Mouse (Mus musculus) lung, postnatal 0 days (tissue): ENCODE data around the gene Gtf3c5. TPM values are rescaled to one million over a fixed set of nuclear protein-coding genes. Genes with fewer than 3 reads are reported as not detected.
A peak's percentile ranks its signal among the peaks of the same experiment; 100 is the strongest.

Experiments
- ATAC-seq: fragments of 200-750 bp; cut with Nextera tagmentation; 2 replicates; pipeline ENCODE4 v1.8.0; 2017; ENCODE audit warnings: moderate library complexity
- DNase-seq: peaks from one replicate; pipeline ENCODE4 v3.0.0-alpha.2; 2016; ENCODE audit warnings: low spot score
- H3K27ac ChIP-seq: fragments of 300-500 bp; sonication (generic); 2 replicates; pipeline ENCODE4 v1.5.1; 2014; ENCODE audit warnings: antibody characterized with exemption, mild to moderate bottlenecking, low read length, mixed read lengths
- H3K27me3 ChIP-seq: fragments of 300-500 bp; sonication (generic); replicated peaks from 2 replicates; pipeline ENCODE4 v1.6.1; 2014; ENCODE audit warnings: low read length, mixed read lengths; ENCODE audit not compliant: insufficient read depth
- H3K36me3 ChIP-seq: fragments of 300-500 bp; sonication (generic); 2 replicates; pipeline ENCODE4 v1.6.1; 2014; ENCODE audit warnings: low read length, mixed read lengths; ENCODE audit not compliant: insufficient read depth
- H3K4me1 ChIP-seq: fragments of 300-500 bp; sonication (generic); 2 replicates; pipeline ENCODE4 v1.6.1; 2014; ENCODE audit warnings: antibody characterized with exemption, low read depth, low read length, mixed read lengths; ENCODE audit not compliant: insufficient read depth
- H3K4me2 ChIP-seq: fragments of 300-500 bp; sonication (generic); replicated peaks from 2 replicates; pipeline ENCODE4 v1.6.1; 2014; ENCODE audit warnings: low read depth, mild to moderate bottlenecking, low read length, moderate library complexity, mixed read lengths
- H3K4me3 ChIP-seq: fragments of 300-500 bp; sonication (generic); 2 replicates; pipeline ENCODE4 v1.5.1; 2014; ENCODE audit warnings: low read depth, low read length
- H3K9ac ChIP-seq: fragments of 300-500 bp; sonication (generic); replicated peaks from 2 replicates; pipeline ENCODE4 v1.6.1; 2014; ENCODE audit warnings: low read depth, mild to moderate bottlenecking
- H3K9me3 ChIP-seq: fragments of 300-500 bp; sonication (generic); 2 replicates; pipeline ENCODE4 v1.6.1; 2016; ENCODE audit warnings: low read length, mixed read lengths
- CTCF ChIP-seq: IDR thresholded peaks from 2 replicates; pipeline ENCODE4 v1.5.1; 2016; ENCODE audit warnings: antibody characterized with exemption, mild to moderate bottlenecking
- EP300 ChIP-seq: IDR thresholded peaks from 2 replicates; pipeline ENCODE4 v1.6.1; 2016; ENCODE audit warnings: antibody characterized with exemption, mild to moderate bottlenecking, control low read depth
- WGBS: fragments of 180-500 bp; shearing (Covaris S2); extraction: QIAGEN DNeasy Blood & Tissue Kit; methylation state at CpG from one replicate; pipeline ENCODE4 v1.1.7; 2014; 5-methylcytosine and 5-hydroxymethylcytosine counted together
- polyA plus RNA-seq: library from polyadenylated mRNA; unstranded; fragments of >200 nt; fragmentation: Nextera tagmentation; extraction: Ambion mirVana; gene quantifications from 2 replicates; pipeline ENCODE4 v1.2.1, GENCODE M21; 2015

Gene Gtf3c5
- polyA plus RNA-seq, 1 experiment from 2014 or later: 15.8 TPM

- H3K4me2 ChIP-seq: no peak overlapping the region
- no peaks in the 10 kb centered on the region for H3K9me3 ChIP-seq
- H3K4me1 ChIP-seq: no peaks in the 10 kb centered on the region
- ATAC-seq (no peak), DNase-seq (no peak)
- 92% methylated on average over 3 of the region's 3 CpGs for WGBS
- H3K4me3 ChIP-seq: no peak overlapping the region
- 0 out of 2 replicates have a peak, but pooled peaks cover 5% of the 10 kb centered on the region for H3K27me3 ChIP-seq
- TF ChIP-seq CTCF: no peak; the same call in 1 of the 2 replicates
- no peak for TF ChIP-seq EP300
- H3K9ac ChIP-seq: no peak overlapping the region
- H3K36me3 ChIP-seq: no peaks in the 10 kb centered on the region
- H3K27ac ChIP-seq: no peak overlapping the region
Observed at GRCm38 (mm10) chr2:28624870-28625269, 41.3 kb upstream of the Gtf3c5 start.

GRCm38 (mm10) chr2:28622521-28623124 lies 39.1 kb upstream of the Gtf3c5 start:
- ATAC-seq: peak; percentile 56
- H3K4me2 ChIP-seq: no peak overlapping the region
- TF ChIP-seq CTCF (peak; percentile 78), EP300 (no peak)

GRCm38 (mm10) chr2:28621664-28622171 lies 38.2 kb upstream of the Gtf3c5 start, which contains the start of gene Gfi1b:
Gene Gfi1b (minus strand): TSS chr2:28621982.
- Histone ChIP-seq H3K36me3 (no peaks in the 10 kb centered on the region), H3K27ac (no peak within 1 kb of the TSS), H3K9ac (no peak within 1 kb of the TSS), H3K4me1 (no peaks in the 10 kb centered on the region), H3K9me3 (no peaks in the 10 kb centered on the region), H3K4me3 (no peak within 1 kb of the TSS), H3K4me2 (no peak within 1 kb of the TSS), H3K27me3 (0 out of 2 replicates have a peak, but pooled peaks cover 5% of the 10 kb centered on the region)
- TF ChIP-seq EP300 (no peak), CTCF (no peak)
- ATAC-seq (no peak), DNase-seq (no peak)
- WGBS: 8% methylated on average over 16 of the region's 16 CpGs

More at GRCm38 (mm10) chr2:28622521-28623124, 39.1 kb upstream of the Gtf3c5 start:
- no peaks in the 10 kb centered on the region for H3K36me3 ChIP-seq
- H3K9ac ChIP-seq: no peak overlapping the region
- H3K27ac ChIP-seq: no peak overlapping the region
- no peaks in the 10 kb centered on the region for H3K9me3 ChIP-seq
- H3K4me3 ChIP-seq: no peak overlapping the region
- H3K4me1 ChIP-seq: no peaks in the 10 kb centered on the region
- 16% methylated on average over 10 of the region's 10 CpGs for WGBS
- H3K27me3 ChIP-seq: 0 out of 2 replicates have a peak, but pooled peaks cover 5% of the 10 kb centered on the region
- DNase-seq: peak; percentile 51

- ATAC-seq (no peak), DNase-seq (no peak)
- TF ChIP-seq EP300 (no peak), CTCF (no peak)
- no peaks in the 10 kb centered on the region for H3K9me3 ChIP-seq
- H3K27me3 ChIP-seq: 0 out of 2 replicates have a peak, but pooled peaks cover 5% of the 10 kb centered on the region
- 27% methylated on average over 2 of the region's 2 CpGs for WGBS
- no peak overlapping the region for H3K4me2 ChIP-seq
- no peak overlapping the region for H3K9ac ChIP-seq
- no peak overlapping the region for H3K4me3 ChIP-seq
- H3K27ac ChIP-seq: no peak overlapping the region
- H3K36me3 ChIP-seq: no peaks in the 10 kb centered on the region
- no peaks in the 10 kb centered on the region for H3K4me1 ChIP-seq
Observed at GRCm38 (mm10) chr2:28621111-28621510, 37.6 kb upstream of the Gtf3c5 start.

- no peak for ATAC-seq
- DNase-seq: no peak
- H3K4me1 ChIP-seq: no peaks in the 10 kb centered on the region
- no peak overlapping the region for H3K4me3 ChIP-seq
- H3K9me3 ChIP-seq: no peaks in the 10 kb centered on the region
- H3K27ac ChIP-seq: no peak overlapping the region
- no peak overlapping the region for H3K4me2 ChIP-seq
- TF ChIP-seq EP300: no peak
- TF ChIP-seq CTCF: no peak
- H3K36me3 ChIP-seq: no peaks in the 10 kb centered on the region
- no peak overlapping the region for H3K9ac ChIP-seq
- 0 out of 2 replicates have a peak, but pooled peaks cover 5% of the 10 kb centered on the region for H3K27me3 ChIP-seq
- WGBS: 54% methylated on average over 10 of the region's 10 CpGs
Observed at GRCm38 (mm10) chr2:28620522-28620921, 37.0 kb upstream of the Gtf3c5 start.

GRCm38 (mm10) chr2:28619369-28619768 lies 35.8 kb upstream of the Gtf3c5 start:
- H3K4me2 ChIP-seq: no peak overlapping the region
- no peak overlapping the region for H3K27ac ChIP-seq
- TF ChIP-seq EP300: no peak
- TF ChIP-seq CTCF: no peak
- H3K4me1 ChIP-seq: no peaks in the 10 kb centered on the region
- ATAC-seq: no peak
- H3K9ac ChIP-seq: no peak overlapping the region
- no peak for DNase-seq
- H3K9me3 ChIP-seq: no peaks in the 10 kb centered on the region
- 77% methylated on average over 6 of the region's 6 CpGs for WGBS
- no peaks in the 10 kb centered on the region for H3K36me3 ChIP-seq
- H3K27me3 ChIP-seq: 0 out of 2 replicates have a peak, but pooled peaks cover 5% of the 10 kb centered on the region
- H3K4me3 ChIP-seq: no peak overlapping the region
